Mouse (Mus musculus) right cerebral cortex, adult 18-20 months (tissue): ENCODE measurements around the gene Ahcyl2.
"Not testable (repeated sequence)": the region's sequence is repeated elsewhere in the genome, so short reads cannot be mapped to it uniquely, and the experiment has no call there.

Experiments
- DNase-seq: peaks from one replicate; pipeline ENCODE4 v3.0.0; 2022; ENCODE audit warnings: mixed read lengths

Gene Ahcyl2

DNA sequence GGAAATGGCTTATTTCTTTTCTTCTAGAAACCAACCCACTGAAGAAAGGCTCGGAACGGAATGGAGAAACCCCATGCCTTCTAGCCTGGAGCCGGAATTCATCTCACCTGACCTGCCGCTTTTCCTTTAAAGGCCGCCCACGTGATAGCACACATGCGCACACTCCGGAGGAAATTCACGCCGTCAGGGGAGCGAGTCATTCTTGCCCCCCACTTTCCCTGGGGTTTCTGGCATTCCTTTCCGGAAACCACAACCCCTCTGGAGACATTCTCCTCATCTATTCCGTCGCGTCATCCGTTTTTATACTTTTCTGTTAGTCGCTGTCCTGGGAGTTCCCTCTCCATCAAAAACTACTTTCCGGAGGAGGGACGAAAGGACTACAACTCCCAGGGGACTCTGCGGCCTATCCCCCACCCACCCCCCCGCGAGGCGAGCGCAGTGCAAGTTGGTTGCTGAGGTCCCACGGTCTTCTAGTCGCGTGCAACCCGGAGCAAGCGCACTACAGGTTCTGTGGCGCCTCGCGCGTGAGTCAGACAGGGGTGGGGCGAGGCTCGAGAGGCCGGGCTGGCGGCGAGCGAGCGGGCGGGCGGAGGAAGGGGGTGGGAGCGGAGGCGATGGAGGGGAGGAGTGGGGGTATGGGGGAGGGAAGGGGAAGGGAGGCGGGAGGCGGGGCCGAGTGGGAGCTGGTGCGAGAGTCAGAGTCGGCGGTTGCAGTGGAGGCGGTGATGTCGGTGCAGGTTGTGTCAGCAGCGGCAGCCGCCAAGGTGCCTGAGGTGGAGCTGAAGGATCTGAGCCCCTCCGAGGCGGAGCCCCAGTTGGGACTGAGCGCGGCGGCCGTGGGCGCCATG lies at the start of gene Ahcyl2:
Gene Ahcyl2, plus strand, starts transcription at position 199 of the 848 bp plus-strand sequence.
- peak; percentile 98 for DNase-seq

DNA sequence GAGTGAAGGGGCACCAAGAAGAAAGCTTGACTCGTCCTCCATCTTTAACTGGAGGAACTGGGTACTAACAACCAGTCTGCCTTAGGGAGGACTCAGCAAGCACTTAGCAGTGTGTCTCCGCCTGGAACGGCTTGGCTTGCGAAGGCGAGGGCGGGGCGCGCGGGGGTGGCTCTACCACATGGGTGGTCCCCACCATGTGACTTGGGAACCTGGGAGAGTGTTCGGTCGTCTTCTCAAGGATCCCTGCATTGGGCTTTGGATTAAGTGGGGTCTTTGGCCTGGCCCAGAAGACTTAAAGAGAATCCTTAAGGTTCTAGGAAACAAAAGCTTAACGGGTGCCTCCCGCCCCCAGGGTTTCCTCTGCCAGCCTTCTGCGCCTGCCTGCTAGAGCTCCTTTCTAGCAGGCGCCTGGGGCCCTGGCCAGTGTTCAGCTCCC lies 48.9 kb upstream of the Ahcyl2 start:
- peak; percentile 81 for DNase-seq

DNA sequence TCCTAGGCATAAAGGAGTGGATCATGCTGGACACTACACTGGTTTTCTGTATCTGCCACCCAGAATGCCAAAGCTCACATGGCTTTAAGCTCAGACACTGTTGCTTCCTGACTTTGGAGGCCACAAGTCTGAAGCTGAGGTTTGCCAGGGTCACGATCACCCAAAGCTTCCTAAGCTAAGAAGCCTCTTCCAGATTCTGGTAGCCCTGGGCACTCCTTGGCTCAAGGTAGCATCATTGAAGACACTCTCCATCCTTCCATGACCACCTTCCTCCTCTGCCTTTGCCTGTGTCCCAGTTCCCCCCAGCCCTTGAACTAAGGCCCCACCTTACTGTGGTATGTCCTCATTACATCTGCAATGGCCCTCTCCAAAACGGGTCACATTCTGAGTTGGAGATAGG lies 45.9 kb upstream of the Ahcyl2 start:
- DNase-seq: no peak

DNA sequence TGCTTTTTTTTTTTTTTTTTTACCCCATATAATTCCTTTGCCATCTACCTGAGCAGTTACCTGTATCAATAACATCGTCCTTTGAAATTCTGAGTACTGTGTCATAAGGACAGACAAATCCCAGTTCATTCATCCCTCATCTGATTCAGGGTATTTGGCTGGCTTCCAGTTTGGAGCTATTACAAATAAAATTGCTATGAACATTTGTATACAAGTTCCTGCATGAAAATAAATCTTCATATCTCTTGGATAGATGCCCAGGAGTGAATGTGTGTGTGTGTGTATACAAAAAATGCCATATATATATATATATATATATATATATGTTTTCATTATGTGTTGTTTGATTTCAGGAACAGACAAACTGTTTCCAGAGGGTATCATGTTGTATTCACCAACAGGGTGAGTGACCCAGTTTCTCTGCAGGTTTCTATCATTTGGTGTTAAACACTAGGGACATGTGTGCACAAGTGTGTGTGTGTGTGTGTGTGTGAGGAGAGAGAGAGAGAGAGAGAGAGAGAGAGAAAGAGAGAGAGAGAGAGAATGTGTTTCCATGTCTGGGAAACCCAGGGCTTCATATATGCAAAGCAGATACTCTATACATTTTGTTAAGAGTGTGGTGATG lies 41.1 kb upstream of the Ahcyl2 start:
- DNase-seq: no peak

DNA sequence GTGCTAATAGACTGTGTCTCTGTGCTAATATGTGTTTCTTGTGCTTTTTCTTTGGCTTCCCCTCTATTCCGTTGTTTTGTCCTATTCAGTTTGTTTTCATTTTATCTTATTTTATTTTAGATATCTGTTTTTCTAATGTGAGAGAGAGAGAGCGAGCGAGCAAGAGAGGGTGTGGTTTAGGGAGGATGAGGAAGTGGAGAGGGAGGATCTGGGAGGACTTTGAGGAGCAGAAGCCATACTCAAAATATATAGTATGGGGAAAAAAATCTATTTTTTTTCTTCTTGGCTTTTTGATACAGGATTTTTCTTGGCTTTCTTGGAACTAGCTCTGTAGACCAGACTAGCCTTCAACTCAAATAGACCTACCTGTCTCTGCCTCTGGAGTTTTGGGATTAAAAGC lies 39.8 kb upstream of the Ahcyl2 start:
- no peak for DNase-seq

DNA sequence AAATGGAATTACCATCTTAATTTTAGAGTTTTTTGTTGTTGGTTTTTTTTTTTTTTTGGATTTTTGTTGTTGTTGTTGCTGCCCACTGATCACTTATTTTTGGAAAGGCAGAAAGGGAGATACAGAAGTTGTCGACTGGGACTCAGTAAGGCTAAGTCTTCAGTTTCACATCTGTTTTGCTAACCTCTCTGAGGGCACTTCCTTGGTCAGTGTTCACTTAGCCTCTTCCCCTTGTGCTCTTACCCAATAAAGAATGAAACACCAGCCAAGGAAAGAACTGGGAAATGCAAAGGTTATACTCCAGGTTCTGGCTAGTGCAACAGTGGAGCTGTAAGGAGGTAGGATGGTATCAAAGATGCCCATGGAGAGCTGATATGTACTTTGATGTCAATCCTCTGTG lies 38.3 kb upstream of the Ahcyl2 start:
- no peak for DNase-seq

DNA sequence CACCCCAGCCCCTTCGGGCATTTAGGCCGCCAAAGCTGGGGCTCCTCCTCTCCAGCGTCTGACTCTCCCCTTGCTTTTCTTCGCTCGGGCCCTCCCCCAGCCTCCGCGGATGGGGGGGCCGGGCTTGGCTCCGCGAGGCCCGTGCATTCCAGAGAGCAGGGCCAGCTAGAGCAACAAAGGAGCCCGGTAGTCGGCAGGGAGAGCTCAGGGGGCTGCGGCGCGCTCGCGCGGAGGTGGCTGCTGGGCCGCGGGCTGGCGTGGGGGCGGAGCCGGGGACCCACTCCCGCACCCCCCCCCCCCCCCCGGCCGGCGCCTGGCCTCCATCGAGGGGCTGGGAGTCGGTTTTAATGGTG lies 32.5 kb upstream of the Ahcyl2 start, which contains the start of gene Smo:
Gene Smo, plus strand, starts transcription at position 168 of the 353 bp plus-strand sequence.
- no peak for DNase-seq

DNA sequence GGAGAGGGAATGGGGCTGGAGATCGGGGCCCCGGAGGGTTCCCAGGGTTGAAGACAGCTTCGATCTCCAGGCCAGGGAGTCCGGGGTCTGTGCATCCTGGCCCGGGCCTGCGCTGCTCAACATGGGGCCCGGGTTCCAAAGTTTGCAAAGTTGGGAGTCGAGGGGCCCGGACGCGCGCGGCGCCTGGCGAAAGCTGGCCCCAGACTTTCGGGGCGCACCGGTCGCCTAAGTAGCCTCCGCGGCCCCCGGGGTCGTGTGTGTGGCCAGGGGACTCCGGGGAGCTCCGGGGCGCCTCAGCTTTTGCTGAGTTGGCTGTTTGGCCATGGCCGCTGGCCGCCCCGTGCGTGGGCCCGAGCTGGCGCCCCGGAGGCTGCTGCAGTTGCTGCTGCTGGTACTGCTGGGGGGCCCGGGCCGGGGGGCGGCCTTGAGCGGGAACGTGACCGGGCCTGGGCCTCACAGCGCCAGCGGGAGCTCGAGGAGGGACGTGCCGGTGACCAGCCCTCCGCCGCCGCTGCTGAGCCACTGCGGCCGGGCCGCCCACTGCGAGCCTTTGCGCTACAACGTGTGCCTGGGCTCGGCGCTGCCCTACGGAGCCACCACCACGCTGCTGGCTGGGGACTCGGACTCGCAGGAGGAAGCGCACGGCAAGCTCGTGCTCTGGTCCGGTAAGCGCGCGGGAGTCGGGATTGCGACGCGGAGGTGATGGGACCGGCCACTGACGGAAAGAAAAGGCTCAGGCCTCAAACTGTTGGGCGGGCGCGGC lies 31.9 kb upstream of the Ahcyl2 start:
- no peak for DNase-seq

DNA sequence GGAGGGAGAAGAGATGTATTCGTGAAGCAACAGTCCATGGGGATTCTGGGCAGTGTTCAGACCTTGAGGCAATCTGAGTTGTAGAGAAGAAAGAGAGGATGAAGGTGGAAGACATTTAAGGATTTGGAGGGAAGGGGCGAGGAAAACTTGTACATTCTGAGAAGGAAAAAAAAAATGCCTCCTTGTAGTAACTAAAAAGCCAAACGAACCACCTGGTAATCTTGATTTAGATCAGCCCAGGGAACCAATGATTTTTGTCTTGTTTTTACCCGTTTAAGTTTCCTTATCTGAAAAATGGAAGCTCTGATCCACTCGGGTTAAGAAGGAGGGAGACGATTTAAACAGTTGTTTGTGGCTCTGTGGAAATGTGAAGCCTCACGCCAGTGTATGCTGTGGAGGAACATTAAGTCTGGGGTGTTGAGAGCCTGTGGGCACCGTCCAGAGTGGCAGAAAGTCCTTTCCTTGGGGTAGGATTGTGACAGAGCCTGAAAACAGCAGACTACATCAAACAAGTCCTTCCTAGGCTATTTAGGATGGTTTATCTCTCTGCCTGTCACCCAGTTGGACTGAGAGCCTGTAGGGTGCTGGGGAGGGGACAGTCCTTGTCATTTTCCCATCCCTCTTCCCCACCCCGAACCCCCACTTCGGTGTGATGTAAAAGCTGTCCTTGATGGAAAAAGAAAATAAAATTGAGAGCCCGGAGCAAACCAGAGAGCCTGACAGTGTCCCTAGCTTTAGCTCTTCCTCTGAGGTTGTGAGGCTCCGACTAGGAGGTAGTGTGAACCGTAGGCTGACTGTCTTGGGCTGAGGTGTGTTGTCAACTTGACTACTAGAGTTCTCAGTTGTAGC lies 31.0 kb upstream of the Ahcyl2 start:
- no peak for DNase-seq

DNA sequence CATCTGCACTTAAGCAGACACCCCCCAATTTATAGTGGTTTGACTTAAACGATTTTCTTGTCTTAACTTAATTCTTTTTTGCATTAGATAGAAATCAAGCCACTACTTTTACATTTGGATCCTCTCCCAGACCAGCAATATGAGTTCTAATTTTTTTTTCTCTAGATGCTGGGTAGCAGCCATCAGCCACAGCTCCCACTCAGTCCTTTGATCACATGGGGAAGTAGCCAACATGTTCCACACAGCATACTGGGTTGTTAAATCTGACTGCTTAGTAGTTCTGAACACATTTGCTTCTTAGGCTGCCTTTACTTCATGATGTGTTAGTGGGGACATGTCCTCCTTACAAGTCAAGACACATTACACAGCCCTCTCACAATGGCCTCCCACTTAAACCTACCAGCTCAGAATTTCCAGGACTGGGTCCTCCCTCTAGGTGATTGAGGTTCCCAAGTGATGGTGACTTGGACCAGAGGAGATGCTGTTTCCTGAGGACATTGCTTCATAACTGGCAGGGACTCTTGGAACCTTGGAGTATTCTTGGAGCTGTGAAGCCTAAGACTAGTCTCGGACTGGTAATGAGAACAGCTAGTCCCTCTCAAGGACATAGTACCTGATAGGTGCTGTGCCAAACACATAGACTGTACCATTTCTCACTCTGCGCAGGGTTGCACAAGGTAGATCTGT lies 16.2 kb upstream of the Ahcyl2 start:
- DNase-seq: peak; percentile 60

DNA sequence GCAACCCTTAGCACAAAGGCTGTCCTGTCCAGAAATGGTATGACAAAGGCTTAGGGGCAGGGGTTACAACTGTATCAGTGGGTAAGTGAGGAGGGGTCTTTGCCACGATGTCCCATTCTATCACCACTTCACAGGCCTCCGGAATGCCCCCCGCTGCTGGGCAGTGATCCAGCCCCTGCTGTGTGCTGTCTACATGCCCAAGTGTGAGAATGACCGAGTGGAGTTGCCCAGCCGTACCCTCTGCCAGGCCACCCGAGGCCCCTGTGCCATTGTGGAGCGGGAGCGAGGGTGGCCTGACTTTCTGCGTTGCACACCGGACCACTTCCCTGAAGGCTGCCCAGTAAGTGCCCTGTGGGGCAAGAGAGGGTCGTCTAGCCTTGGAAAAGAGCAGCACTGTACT lies 14.5 kb upstream of the Ahcyl2 start:
- no peak for DNase-seq

DNA sequence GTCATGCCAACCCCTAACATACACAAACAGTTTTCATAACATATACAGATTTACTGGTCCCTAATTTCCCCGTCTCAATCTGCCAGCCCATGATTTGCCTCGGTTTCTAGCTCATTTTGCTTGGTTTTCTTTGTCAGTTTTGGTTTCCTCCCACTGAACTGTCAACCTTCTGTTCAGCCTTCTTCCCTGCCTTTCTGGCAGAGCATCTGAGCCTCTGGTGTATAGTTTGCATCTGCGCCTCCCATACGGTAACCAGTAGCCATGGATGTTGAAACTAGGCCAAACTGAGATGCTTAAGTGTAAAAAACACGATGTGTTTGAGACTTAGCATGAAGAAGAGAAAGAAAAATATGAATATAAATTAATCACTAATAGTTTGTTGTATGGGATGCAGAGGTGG lies 11.8 kb upstream of the Ahcyl2 start:
- DNase-seq: peak; percentile 55

DNA sequence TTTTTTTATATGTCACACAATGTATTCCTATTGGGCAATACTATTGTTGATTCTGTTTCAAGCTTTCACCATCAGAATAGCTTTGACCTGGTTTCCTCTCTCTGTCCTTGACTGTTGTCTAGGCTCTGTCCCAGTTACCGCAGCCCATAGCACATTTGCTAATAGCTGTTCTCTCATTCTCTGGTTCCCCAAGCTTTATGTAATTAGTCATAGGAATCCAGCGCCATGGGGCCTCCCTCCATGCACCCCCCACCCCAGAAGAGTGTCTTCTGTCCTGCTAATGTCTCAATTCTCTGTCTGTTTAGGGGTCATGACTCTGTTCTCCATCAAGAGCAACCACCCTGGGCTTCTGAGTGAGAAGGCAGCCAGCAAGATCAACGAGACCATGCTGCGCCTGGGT lies 11.3 kb upstream of the Ahcyl2 start:
- no peak for DNase-seq

DNA sequence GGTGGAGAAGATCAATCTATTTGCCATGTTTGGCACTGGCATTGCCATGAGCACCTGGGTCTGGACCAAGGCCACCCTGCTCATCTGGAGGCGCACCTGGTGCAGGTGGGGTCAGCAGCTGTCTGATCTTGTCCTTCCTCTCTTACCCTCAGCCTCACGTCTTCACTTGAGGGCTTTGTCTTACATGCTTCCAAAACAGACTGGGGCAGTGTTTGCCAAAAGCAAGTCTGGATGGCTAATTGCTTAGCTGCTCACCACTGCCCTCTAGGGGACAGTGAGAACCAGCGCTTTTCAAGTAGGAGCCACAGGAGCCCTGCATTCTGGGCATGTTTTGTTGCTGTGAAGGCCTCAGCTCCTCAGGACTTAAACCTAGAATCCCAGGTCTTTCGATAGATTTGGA lies 9.4 kb upstream of the Ahcyl2 start:
- peak; percentile 79 for DNase-seq

DNA sequence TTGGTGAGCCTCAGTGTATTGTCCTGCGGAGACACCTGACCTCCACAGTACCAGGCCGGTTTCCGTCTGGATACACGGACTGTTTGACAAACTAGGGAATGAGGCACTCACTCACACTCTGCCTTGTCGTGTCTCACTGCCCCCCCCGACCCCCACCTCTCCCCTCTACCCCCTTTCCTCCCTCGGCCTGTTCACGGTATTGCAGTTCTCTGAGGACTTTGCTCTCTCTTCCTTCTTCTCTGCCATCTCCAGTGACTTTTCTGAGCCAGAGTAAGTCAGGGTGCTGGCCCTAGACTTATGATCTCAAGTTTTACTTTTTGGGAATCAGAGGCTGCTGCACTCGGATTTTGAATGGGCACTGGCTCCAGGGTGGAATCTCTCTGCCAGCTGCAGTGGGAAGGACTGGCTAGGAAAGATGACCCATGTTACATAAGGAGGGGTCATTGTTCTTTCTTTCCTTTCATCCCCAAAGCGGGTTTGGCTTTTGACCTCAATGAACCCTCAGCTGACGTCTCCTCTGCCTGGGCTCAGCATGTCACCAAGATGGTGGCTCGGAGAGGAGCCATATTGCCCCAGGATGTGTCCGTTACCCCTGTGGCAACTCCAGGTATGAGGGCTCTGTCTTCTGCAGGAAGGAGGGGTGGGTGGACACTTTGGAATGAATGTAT lies 8.7 kb upstream of the Ahcyl2 start:
- no peak for DNase-seq

DNA sequence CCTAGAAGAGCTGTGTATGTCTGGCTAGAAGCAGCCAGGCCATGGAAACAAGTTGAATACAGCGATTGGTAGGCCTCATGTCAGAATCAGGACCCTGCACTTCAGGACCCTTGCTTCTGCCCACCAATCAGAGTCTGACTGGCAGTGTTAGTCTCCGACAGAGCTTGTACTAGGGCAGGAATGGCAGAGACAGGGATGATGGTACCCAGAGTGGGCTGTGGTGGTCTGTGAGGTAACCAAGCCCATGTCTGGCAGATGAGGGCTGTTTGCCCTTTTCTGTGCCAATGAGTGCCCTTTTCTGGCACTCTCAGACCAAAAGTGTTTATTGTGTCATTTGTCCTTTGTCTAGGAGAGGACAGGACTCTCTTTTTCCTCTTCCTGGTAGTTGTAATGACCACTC lies 7.4 kb upstream of the Ahcyl2 start:
- DNase-seq: not testable (repeated sequence)

DNA sequence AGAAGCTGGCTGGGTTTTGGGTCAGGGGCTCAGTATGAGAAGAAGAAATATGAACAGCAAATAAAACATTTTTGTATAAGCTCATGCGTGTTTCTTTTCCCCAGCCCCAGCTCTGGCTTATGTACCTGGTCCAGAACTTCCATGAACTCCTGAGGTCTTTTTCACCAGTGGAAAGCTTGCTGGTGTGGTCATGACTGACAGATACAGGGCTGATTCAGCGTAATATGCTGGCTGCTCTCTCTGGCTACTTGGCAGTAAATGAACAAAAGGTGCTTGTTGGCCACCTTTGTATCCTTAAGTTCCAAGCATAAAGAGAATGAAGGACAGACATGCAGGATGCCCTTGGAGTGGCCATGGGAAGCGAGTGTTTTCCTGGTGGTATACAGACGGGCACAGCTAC lies 6.5 kb upstream of the Ahcyl2 start:
- DNase-seq: no peak

DNA sequence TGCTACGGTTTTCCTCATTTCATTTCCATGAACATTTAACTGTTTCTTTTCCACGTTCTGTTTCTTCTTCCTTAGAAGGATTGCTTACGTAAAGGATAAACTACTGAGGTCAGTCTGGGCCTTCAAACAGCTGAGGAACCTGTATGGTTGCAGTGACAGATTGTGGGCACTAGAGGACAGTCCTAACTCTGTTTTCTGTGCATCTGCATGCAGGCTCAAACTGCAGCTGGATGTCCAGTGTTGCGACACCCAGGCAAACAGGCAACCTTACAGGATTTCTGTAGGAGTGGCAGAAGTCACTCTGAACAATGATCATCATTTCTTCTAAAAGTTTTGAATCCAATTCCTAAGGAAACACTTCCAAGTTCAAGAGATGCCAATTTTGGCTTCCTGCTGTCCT lies 5.3 kb upstream of the Ahcyl2 start:
- no peak for DNase-seq

DNA sequence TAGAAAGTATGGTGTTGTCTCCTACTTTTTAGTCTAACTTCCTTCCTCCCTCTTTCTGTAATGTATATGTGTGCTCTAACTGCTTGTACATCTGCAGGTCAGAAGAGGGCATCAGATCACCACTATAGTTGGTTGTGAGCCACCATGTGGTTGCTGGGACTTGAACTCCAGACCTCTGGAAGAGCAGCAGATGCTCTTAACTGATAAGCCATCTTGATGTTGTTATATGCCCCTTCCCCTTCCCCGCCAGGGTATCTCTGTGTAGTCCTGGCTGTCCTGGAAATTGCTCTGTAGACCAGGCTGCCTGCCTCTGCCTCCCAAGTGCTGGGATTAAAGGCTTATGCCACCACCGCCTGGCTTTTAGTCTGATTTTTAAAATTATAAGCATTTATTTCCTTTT lies 937 bp upstream of the Ahcyl2 start:
- DNase-seq: no peak

DNA sequence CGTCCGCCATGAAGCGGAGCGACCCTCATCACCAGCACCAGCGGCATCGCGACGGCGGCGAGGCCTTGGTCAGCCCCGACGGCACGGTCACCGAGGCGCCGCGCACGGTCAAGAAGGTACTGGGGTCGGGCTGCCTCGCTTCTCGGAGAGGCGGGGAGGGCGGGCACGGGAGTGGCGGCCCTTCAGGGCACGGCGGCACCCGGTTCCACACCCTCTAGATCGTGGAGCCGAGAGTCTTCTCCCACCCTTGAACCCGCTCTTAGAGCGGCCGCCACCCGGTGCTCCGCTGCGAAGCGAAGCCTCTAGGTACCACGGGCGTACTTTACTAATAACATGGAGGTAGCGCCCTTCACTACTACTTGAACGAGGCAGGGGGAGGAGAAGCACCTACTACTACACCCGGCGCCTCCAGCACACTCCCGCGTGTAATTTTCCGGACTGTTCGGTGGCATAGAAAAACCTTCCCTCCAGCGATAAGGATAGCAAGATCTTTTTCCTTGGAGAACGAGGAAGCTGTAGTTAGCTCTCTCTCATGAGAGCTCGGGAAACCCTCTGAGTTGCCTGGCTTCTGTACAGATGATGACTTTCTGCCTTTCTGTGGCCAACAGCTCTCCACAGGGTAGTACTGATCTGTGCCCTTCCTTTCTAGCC lies 1.1 kb downstream of the Ahcyl2 start:
- peak; percentile 43 for DNase-seq
